Mouse (Mus musculus) skeletal muscle tissue, adult 2 months (tissue): ENCODE measurements around the gene Prickle2.

Source experiments
- DNase-seq: peaks from one replicate; pipeline ENCODE4 v3.0.0-alpha.2; 2012; ENCODE audit warnings: low read depth, low spot score

Gene Prickle2

GRCm38 (mm10) chr6:92667544-92667943 is 38.4 kb downstream of the Prickle2 start:
- DNase-seq = no peak

GRCm38 (mm10) chr6:92665530-92665989 is 40.4 kb downstream of the Prickle2 start:
- DNase-seq = peak; percentile 33

- DNase-seq = no peak
These were observed 42.1 kb downstream of the Prickle2 start for GRCm38 (mm10) chr6:92663885-92664284.

GRCm38 (mm10) chr6:92663433-92663832 is 42.5 kb downstream of the Prickle2 start:
- DNase-seq = no peak

GRCm38 (mm10) chr6:92649063-92649462 is 56.9 kb downstream of the Prickle2 start:
- DNase-seq = no peak

- DNase-seq = no peak
These were observed 57.4 kb downstream of the Prickle2 start for GRCm38 (mm10) chr6:92648571-92648970.

- no peak for DNase-seq
These were observed 63.0 kb downstream of the Prickle2 start for GRCm38 (mm10) chr6:92642929-92643328.

GRCm38 (mm10) chr6:92641956-92642355 is 64.0 kb downstream of the Prickle2 start:
- no peak for DNase-seq

GRCm38 (mm10) chr6:92640896-92641295 is 65.1 kb downstream of the Prickle2 start:
- no peak for DNase-seq

- no peak for DNase-seq
These were observed 69.5 kb downstream of the Prickle2 start for GRCm38 (mm10) chr6:92636431-92636830.

GRCm38 (mm10) chr6:92634876-92635468 is 71.0 kb downstream of the Prickle2 start:
- no peak for DNase-seq

- no peak for DNase-seq
These were observed 75.0 kb downstream of the Prickle2 start for GRCm38 (mm10) chr6:92630991-92631390.

GRCm38 (mm10) chr6:92627711-92628110 is 78.2 kb downstream of the Prickle2 start:
- DNase-seq = no peak

GRCm38 (mm10) chr6:92627048-92627617 is 78.8 kb downstream of the Prickle2 start:
- no peak for DNase-seq

- DNase-seq = no peak
These were observed 80.0 kb downstream of the Prickle2 start for GRCm38 (mm10) chr6:92625923-92626322.

GRCm38 (mm10) chr6:92624306-92624705 is 81.6 kb downstream of the Prickle2 start:
- no peak for DNase-seq

- DNase-seq = no peak
These were observed 88.8 kb downstream of the Prickle2 start for GRCm38 (mm10) chr6:92617183-92617582.

- DNase-seq = no peak
These were observed 91.2 kb downstream of the Prickle2 start for GRCm38 (mm10) chr6:92614771-92615170.

- DNase-seq = no peak
These were observed 93.7 kb downstream of the Prickle2 start for GRCm38 (mm10) chr6:92612151-92612769.

- DNase-seq = no peak
These were observed 96.2 kb downstream of the Prickle2 start for GRCm38 (mm10) chr6:92609682-92610235.

GRCm38 (mm10) chr6:92609078-92609477 is 96.9 kb downstream of the Prickle2 start:
- DNase-seq = no peak

- no peak for DNase-seq
These were observed 100.8 kb downstream of the Prickle2 start for GRCm38 (mm10) chr6:92605156-92605555.

- no peak for DNase-seq
These were observed 109.6 kb downstream of the Prickle2 start for GRCm38 (mm10) chr6:92596340-92596739.
